Mouse (Mus musculus) CD4-positive, CD25-positive, alpha-beta regulatory T cell, adult 4 months (primary cell): ENCODE data around the gene Rps6kb1. TPM values are rescaled to one million over a fixed set of nuclear protein-coding genes. Genes with fewer than 3 reads are reported as not detected.

Experiments used
- ATAC-seq: one replicate; pipeline ENCODE4 v1.8.0; 2017
- polyA plus RNA-seq, 2 experiments: library from polyadenylated mRNA; unstranded; fragments of 100-300 nt; shearing (Covaris generic); gene quantifications; one replicate each; pipeline ENCODE4 v1.2.1; 2017

Rps6kb1 gene
- polyA plus RNA-seq, result 10 to 100 TPM; 58.9 to 62.5 TPM

GRCm38 (mm10) chr11:86544639-86545299 lies at the start of gene Rps6kb1, which contains the start of gene Tubd1:
TSS of gene Rps6kb1 (minus strand) at chr11:86544805.
TSS of gene Tubd1 (plus strand) at chr11:86544991.
- ATAC-seq, result peak; percentile 92

GRCm38 (mm10) chr11:86593443-86593842 lies 48.8 kb upstream of the Rps6kb1 start:
- no peak for ATAC-seq

- peak; percentile 86 for ATAC-seq
Observed at GRCm38 (mm10) chr11:86592993-86593392, 48.4 kb upstream of the Rps6kb1 start.

- ATAC-seq, result no peak
Observed at GRCm38 (mm10) chr11:86591931-86592616, 47.5 kb upstream of the Rps6kb1 start.

- no peak for ATAC-seq
Observed at GRCm38 (mm10) chr11:86591301-86591845, 46.8 kb upstream of the Rps6kb1 start.

GRCm38 (mm10) chr11:86590579-86590978 lies 46.0 kb upstream of the Rps6kb1 start:
- ATAC-seq, result no peak

GRCm38 (mm10) chr11:86590066-86590465 lies 45.5 kb upstream of the Rps6kb1 start:
- ATAC-seq, result no peak

GRCm38 (mm10) chr11:86588583-86589298 lies 44.1 kb upstream of the Rps6kb1 start:
- ATAC-seq, result no peak

GRCm38 (mm10) chr11:86587830-86588229 lies 43.2 kb upstream of the Rps6kb1 start:
- no peak for ATAC-seq

GRCm38 (mm10) chr11:86586868-86587792 lies 42.5 kb upstream of the Rps6kb1 start:
- peak; percentile 71 for ATAC-seq

- ATAC-seq, result peak; percentile 15
Observed at GRCm38 (mm10) chr11:86586177-86586867, 41.7 kb upstream of the Rps6kb1 start.

GRCm38 (mm10) chr11:86585598-86585984 lies 41.0 kb upstream of the Rps6kb1 start:
- no peak for ATAC-seq

- ATAC-seq, result no peak
Observed at GRCm38 (mm10) chr11:86584898-86585597, 40.4 kb upstream of the Rps6kb1 start.

- no peak for ATAC-seq
Observed at GRCm38 (mm10) chr11:86583990-86584897, 39.6 kb upstream of the Rps6kb1 start.

GRCm38 (mm10) chr11:86583313-86583825 lies 38.8 kb upstream of the Rps6kb1 start:
- ATAC-seq, result no peak

GRCm38 (mm10) chr11:86582543-86583260 lies 38.1 kb upstream of the Rps6kb1 start:
- ATAC-seq, result no peak

GRCm38 (mm10) chr11:86581943-86582542 lies 37.4 kb upstream of the Rps6kb1 start:
- ATAC-seq, result peak; percentile 2

GRCm38 (mm10) chr11:86581250-86581753 lies 36.7 kb upstream of the Rps6kb1 start:
- ATAC-seq, result peak; percentile 60
